Mouse (Mus musculus) neural tube, embryonic 15.5 days (tissue): Measurements from ENCODE around the gene Adamts10. TPM values are rescaled to one million over a fixed set of nuclear protein-coding genes. Genes with fewer than 3 reads are reported as not detected.

Experiments used
- ATAC-seq: fragments of 200-750 bp; cut with Nextera tagmentation; 2 replicates; pipeline ENCODE4 v1.8.0; 2017; ENCODE audit warnings: mild to moderate bottlenecking, moderate TSS enrichment, moderate library complexity; ENCODE audit not compliant: low FRiP score
- H3K27ac ChIP-seq: fragments of 300-500 bp; sonication (generic); replicated peaks from 2 replicates; pipeline ENCODE4 v1.5.1; 2015; ENCODE audit warnings: mild to moderate bottlenecking, inconsistent platforms
- H3K27me3 ChIP-seq: fragments of 300-500 bp; sonication (generic); replicated peaks from 2 replicates; pipeline ENCODE4 v1.6.1; 2015; ENCODE audit warnings: inconsistent platforms
- H3K36me3 ChIP-seq: fragments of 300-500 bp; sonication (generic); 2 replicates; pipeline ENCODE4 v1.6.1; 2015; ENCODE audit warnings: inconsistent platforms
- H3K4me1 ChIP-seq: fragments of 300-500 bp; sonication (generic); 2 replicates; pipeline ENCODE4 v1.6.1; 2015; ENCODE audit warnings: inconsistent platforms
- H3K4me2 ChIP-seq: fragments of 300-500 bp; sonication (generic); 2 replicates; pipeline ENCODE4 v1.6.1; 2015; ENCODE audit warnings: inconsistent platforms, mild to moderate bottlenecking, moderate library complexity
- H3K4me3 ChIP-seq: fragments of 300-500 bp; sonication (generic); replicated peaks from 2 replicates; pipeline ENCODE4 v1.5.1; 2015; ENCODE audit warnings: mild to moderate bottlenecking, inconsistent platforms
- H3K9ac ChIP-seq: fragments of 300-500 bp; sonication (generic); replicated peaks from 2 replicates; pipeline ENCODE4 v1.6.1; 2015; ENCODE audit warnings: mild to moderate bottlenecking, inconsistent platforms
- H3K9me3 ChIP-seq: fragments of 300-500 bp; sonication (generic); replicated peaks from 2 replicates; pipeline ENCODE4 v1.6.1; 2016; ENCODE audit warnings: inconsistent platforms
- WGBS: fragments of 180-500 bp; shearing (Covaris S2); methylation state at CpG from one replicate; pipeline ENCODE4 v1.1.7; 2015; ENCODE audit warnings: mixed read lengths; 5-methylcytosine and 5-hydroxymethylcytosine counted together
- polyA plus RNA-seq: library from polyadenylated mRNA; unstranded; fragments of >200 nt; fragmentation: Nextera tagmentation; extraction: Ambion mirVana; gene quantifications from 2 replicates; pipeline ENCODE4 v1.2.1, GENCODE M21; 2015

The Adamts10 gene
- polyA plus RNA-seq, 1 experiment from 2014 or later = 63.9 TPM

GRCm38 (mm10) chr17:33555223-33555855 lies 31.3 kb downstream of the Adamts10 start, which contains the start of gene Myo1f:
Gene Myo1f, plus strand, starts transcription at chr17:33555707.
- Histone ChIP-seq H3K36me3 (peaks cover 10% of the 10 kb centered on the region; the same call in 1 of the 2 replicates), H3K27ac (no peak within 1 kb of the TSS), H3K27me3 (no peaks in the 10 kb centered on the region), H3K4me2 (no peak within 1 kb of the TSS), H3K9me3 (no peaks in the 10 kb centered on the region), H3K4me1 (no peaks in the 10 kb centered on the region), H3K4me3 (no peak within 1 kb of the TSS), H3K9ac (no peak within 1 kb of the TSS)
- WGBS = 44% methylated on average over 6 of the region's 6 CpGs
- no peak for ATAC-seq

- 85% methylated on average over 4 of the region's 4 CpGs for WGBS
- ATAC-seq = no peak
- no peak overlapping the region for H3K27ac ChIP-seq
- no peak overlapping the region for H3K4me2 ChIP-seq
- H3K9me3 ChIP-seq = no peaks in the 10 kb centered on the region
- no peak overlapping the region for H3K4me3 ChIP-seq
- H3K36me3 ChIP-seq = no peaks in the 10 kb centered on the region
- no peaks in the 10 kb centered on the region for H3K4me1 ChIP-seq
- H3K9ac ChIP-seq = no peak overlapping the region
- no peaks in the 10 kb centered on the region for H3K27me3 ChIP-seq
Measured at GRCm38 (mm10) chr17:33557922-33558321, 33.9 kb downstream of the Adamts10 start.

- Histone ChIP-seq H3K4me2 (no peak overlapping the region), H3K36me3 (no peaks in the 10 kb centered on the region), H3K27me3 (no peaks in the 10 kb centered on the region), H3K27ac (no peak overlapping the region), H3K4me3 (no peak overlapping the region), H3K9me3 (no peaks in the 10 kb centered on the region), H3K4me1 (no peaks in the 10 kb centered on the region), H3K9ac (no peak overlapping the region)
- no peak for ATAC-seq
- WGBS = 85% methylated on average over 2 of the region's 2 CpGs
Measured at GRCm38 (mm10) chr17:33563527-33564076, 39.6 kb downstream of the Adamts10 start.

GRCm38 (mm10) chr17:33564599-33564998 lies 40.6 kb downstream of the Adamts10 start:
- no peaks in the 10 kb centered on the region for H3K4me1 ChIP-seq
- WGBS = 67% methylated on average over 1 of the region's 1 CpGs
- H3K36me3 ChIP-seq = no peaks in the 10 kb centered on the region
- H3K4me2 ChIP-seq = no peak overlapping the region
- H3K4me3 ChIP-seq = no peak overlapping the region
- H3K9ac ChIP-seq = no peak overlapping the region
- H3K27me3 ChIP-seq = no peaks in the 10 kb centered on the region
- ATAC-seq = no peak
- no peaks in the 10 kb centered on the region for H3K9me3 ChIP-seq
- H3K27ac ChIP-seq = no peak overlapping the region

GRCm38 (mm10) chr17:33566182-33566581 lies 42.2 kb downstream of the Adamts10 start:
- Histone ChIP-seq H3K27ac (no peak overlapping the region), H3K9ac (no peak overlapping the region), H3K4me3 (no peak overlapping the region), H3K9me3 (no peaks in the 10 kb centered on the region), H3K36me3 (no peaks in the 10 kb centered on the region), H3K4me1 (no peaks in the 10 kb centered on the region), H3K27me3 (no peaks in the 10 kb centered on the region), H3K4me2 (no peak overlapping the region)
- 80% methylated on average over 2 of the region's 2 CpGs for WGBS
- no peak for ATAC-seq

GRCm38 (mm10) chr17:33584061-33584460 lies 60.1 kb downstream of the Adamts10 start:
- H3K4me2 ChIP-seq = no peak overlapping the region
- H3K27me3 ChIP-seq = no peaks in the 10 kb centered on the region
- H3K4me1 ChIP-seq = no peaks in the 10 kb centered on the region
- no peaks in the 10 kb centered on the region for H3K9me3 ChIP-seq
- H3K9ac ChIP-seq = no peak overlapping the region
- 96% methylated on average over 4 of the region's 4 CpGs for WGBS
- ATAC-seq = no peak
- no peak overlapping the region for H3K4me3 ChIP-seq
- no peak overlapping the region for H3K27ac ChIP-seq
- no peaks in the 10 kb centered on the region for H3K36me3 ChIP-seq

GRCm38 (mm10) chr17:33586011-33586410 lies 62.0 kb downstream of the Adamts10 start:
- no peaks in the 10 kb centered on the region for H3K9me3 ChIP-seq
- H3K4me3 ChIP-seq = no peak overlapping the region
- no peaks in the 10 kb centered on the region for H3K4me1 ChIP-seq
- H3K9ac ChIP-seq = no peak overlapping the region
- 66% methylated on average over 17 of the region's 17 CpGs for WGBS
- no peak for ATAC-seq
- no peak overlapping the region for H3K27ac ChIP-seq
- H3K4me2 ChIP-seq = no peak overlapping the region
- no peaks in the 10 kb centered on the region for H3K27me3 ChIP-seq
- no peaks in the 10 kb centered on the region for H3K36me3 ChIP-seq

GRCm38 (mm10) chr17:33597271-33597670 lies 73.3 kb downstream of the Adamts10 start:
- H3K27ac ChIP-seq = no peak overlapping the region
- no peaks in the 10 kb centered on the region for H3K27me3 ChIP-seq
- ATAC-seq = no peak
- H3K9me3 ChIP-seq = no peaks in the 10 kb centered on the region
- H3K4me3 ChIP-seq = no peak overlapping the region
- H3K9ac ChIP-seq = no peak overlapping the region
- H3K36me3 ChIP-seq = no peaks in the 10 kb centered on the region
- H3K4me2 ChIP-seq = no peak overlapping the region
- H3K4me1 ChIP-seq = no peaks in the 10 kb centered on the region

- Histone ChIP-seq H3K27me3 (no peaks in the 10 kb centered on the region), H3K9ac (no peak overlapping the region), H3K9me3 (no peaks in the 10 kb centered on the region), H3K36me3 (no peaks in the 10 kb centered on the region), H3K4me3 (no peak overlapping the region), H3K4me2 (no peak overlapping the region), H3K27ac (no peak overlapping the region), H3K4me1 (no peaks in the 10 kb centered on the region)
- 94% methylated on average over 5 of the region's 5 CpGs for WGBS
- no peak for ATAC-seq
Measured at GRCm38 (mm10) chr17:33598506-33598905, 74.5 kb downstream of the Adamts10 start.

GRCm38 (mm10) chr17:33599836-33600475 lies 76.0 kb downstream of the Adamts10 start:
- 87% methylated on average over 8 of the region's 8 CpGs for WGBS
- H3K4me2 ChIP-seq = no peak overlapping the region
- H3K9ac ChIP-seq = no peak overlapping the region
- no peak overlapping the region for H3K27ac ChIP-seq
- H3K36me3 ChIP-seq = no peaks in the 10 kb centered on the region
- no peaks in the 10 kb centered on the region for H3K9me3 ChIP-seq
- no peak for ATAC-seq
- no peaks in the 10 kb centered on the region for H3K27me3 ChIP-seq
- H3K4me3 ChIP-seq = no peak overlapping the region
- H3K4me1 ChIP-seq = no peaks in the 10 kb centered on the region

- Histone ChIP-seq H3K4me2 (no peak overlapping the region), H3K27ac (no peak overlapping the region), H3K4me1 (no peaks in the 10 kb centered on the region), H3K9me3 (no peaks in the 10 kb centered on the region), H3K4me3 (no peak overlapping the region), H3K9ac (no peak overlapping the region), H3K27me3 (no peaks in the 10 kb centered on the region), H3K36me3 (no peaks in the 10 kb centered on the region)
- no peak for ATAC-seq
- 87% methylated on average over 3 of the region's 3 CpGs for WGBS
Measured at GRCm38 (mm10) chr17:33600831-33601230, 76.8 kb downstream of the Adamts10 start.

GRCm38 (mm10) chr17:33601947-33602346 lies 77.9 kb downstream of the Adamts10 start:
- Histone ChIP-seq H3K36me3 (no peaks in the 10 kb centered on the region), H3K27me3 (no peaks in the 10 kb centered on the region), H3K4me2 (no peak overlapping the region), H3K27ac (no peak overlapping the region), H3K9me3 (no peaks in the 10 kb centered on the region), H3K4me1 (no peaks in the 10 kb centered on the region), H3K4me3 (no peak overlapping the region), H3K9ac (no peak overlapping the region)
- WGBS = 83% methylated on average over 12 of the region's 12 CpGs
- ATAC-seq = no peak
